Mouse (Mus musculus) stomach, embryonic 16.5 days (tissue): ENCODE measurements around the gene Stat5b. TPM values are rescaled to one million over a fixed set of nuclear protein-coding genes. Genes with fewer than 3 reads are reported as not detected.

Experiments used
- ATAC-seq: fragments of 200-750 bp; cut with Nextera tagmentation; 2 replicates; pipeline ENCODE4 v1.8.0; 2017; ENCODE audit warnings: moderate number of reproducible peaks, moderate TSS enrichment; ENCODE audit not compliant: insufficient read depth, low FRiP score
- H3K27ac ChIP-seq: fragments of 300-500 bp; sonication (generic); 2 replicates; pipeline ENCODE4 v1.5.1; 2014; ENCODE audit warnings: low read length
- H3K27me3 ChIP-seq: fragments of 300-500 bp; sonication (generic); 2 replicates; pipeline ENCODE4 v1.6.1; 2014; ENCODE audit warnings: low read length, control low read depth, mixed read lengths; ENCODE audit not compliant: control insufficient read depth, insufficient read depth
- H3K36me3 ChIP-seq: fragments of 300-500 bp; sonication (generic); 2 replicates; pipeline ENCODE4 v1.6.1; 2014; ENCODE audit warnings: low read length; ENCODE audit not compliant: control insufficient read depth, insufficient read depth
- H3K4me1 ChIP-seq: fragments of 300-500 bp; sonication (generic); 2 replicates; pipeline ENCODE4 v1.6.1; 2014; ENCODE audit warnings: low read length, control low read depth, mixed read lengths; ENCODE audit not compliant: control insufficient read depth, insufficient read depth
- H3K4me2 ChIP-seq: fragments of 300-500 bp; sonication (generic); 2 replicates; pipeline ENCODE4 v1.6.1; 2014; ENCODE audit warnings: low read depth, low read length, mixed read lengths
- H3K4me3 ChIP-seq: fragments of 300-500 bp; sonication (generic); replicated peaks from 2 replicates; pipeline ENCODE4 v1.5.1; 2014; ENCODE audit warnings: mild to moderate bottlenecking, low read length
- H3K9ac ChIP-seq: fragments of 300-500 bp; sonication (generic); 2 replicates; pipeline ENCODE4 v1.6.1; 2014; ENCODE audit warnings: low read length
- H3K9me3 ChIP-seq: fragments of 300-500 bp; sonication (generic); replicated peaks from 2 replicates; pipeline ENCODE4 v1.6.1; 2016; ENCODE audit warnings: low read length, control low read depth; ENCODE audit not compliant: control insufficient read depth
- WGBS: fragments of 180-500 bp; shearing (Covaris S2); extraction: QIAGEN DNeasy Blood & Tissue Kit; methylation state at CpG from one replicate; pipeline ENCODE4 v1.1.7; 2014; 5-methylcytosine and 5-hydroxymethylcytosine counted together
- polyA plus RNA-seq: library from polyadenylated mRNA; unstranded; fragments of >200 nt; fragmentation: Nextera tagmentation; extraction: Ambion mirVana; gene quantifications from 2 replicates; pipeline ENCODE4 v1.2.1, GENCODE M21; 2015

The Stat5b gene
- polyA plus RNA-seq, 1 experiment from 2014 or later, result 27.4 TPM

GRCm38 (mm10) chr11:100752294-100752693 is 98.2 kb downstream of the Stat5b start:
- Histone ChIP-seq H3K4me3 (no peak overlapping the region), H3K4me1 (no peaks in the 10 kb centered on the region), H3K36me3 (no peaks in the 10 kb centered on the region), H3K9ac (no peak overlapping the region), H3K27me3 (peaks cover 7% of the 10 kb centered on the region), H3K27ac (no peak overlapping the region), H3K4me2 (no peak overlapping the region), H3K9me3 (no peaks in the 10 kb centered on the region)
- 27% methylated on average over 10 of the region's 10 CpGs for WGBS
- no peak for ATAC-seq

DNA sequence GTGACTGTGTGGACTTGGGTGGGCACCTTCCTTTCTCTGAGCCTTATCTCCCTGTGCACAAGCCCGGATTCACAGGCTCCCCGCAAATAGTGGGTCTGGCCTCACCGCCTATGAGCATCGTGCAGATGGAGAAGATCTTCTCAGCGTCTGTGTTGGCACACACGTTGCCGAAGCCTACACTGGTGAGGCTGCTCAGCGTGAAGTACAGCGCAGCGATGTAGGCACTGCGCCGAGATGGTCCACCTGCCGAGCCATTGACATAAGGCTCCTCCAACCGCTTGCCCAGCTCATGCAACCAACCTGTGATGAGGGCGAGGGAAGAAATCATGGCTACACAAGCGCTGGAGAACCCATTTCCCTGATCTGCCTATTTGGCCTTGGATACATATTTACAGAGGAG is 100.4 kb downstream of the Stat5b start:
- Histone ChIP-seq H3K27me3 (peaks cover 7% of the 10 kb centered on the region), H3K9me3 (no peaks in the 10 kb centered on the region), H3K27ac (no peak overlapping the region), H3K4me3 (no peak overlapping the region), H3K4me1 (no peaks in the 10 kb centered on the region), H3K4me2 (no peak overlapping the region), H3K36me3 (no peaks in the 10 kb centered on the region), H3K9ac (no peak overlapping the region)
- ATAC-seq, result no peak
- WGBS, result 84% methylated on average over 16 of the region's 16 CpGs

DNA sequence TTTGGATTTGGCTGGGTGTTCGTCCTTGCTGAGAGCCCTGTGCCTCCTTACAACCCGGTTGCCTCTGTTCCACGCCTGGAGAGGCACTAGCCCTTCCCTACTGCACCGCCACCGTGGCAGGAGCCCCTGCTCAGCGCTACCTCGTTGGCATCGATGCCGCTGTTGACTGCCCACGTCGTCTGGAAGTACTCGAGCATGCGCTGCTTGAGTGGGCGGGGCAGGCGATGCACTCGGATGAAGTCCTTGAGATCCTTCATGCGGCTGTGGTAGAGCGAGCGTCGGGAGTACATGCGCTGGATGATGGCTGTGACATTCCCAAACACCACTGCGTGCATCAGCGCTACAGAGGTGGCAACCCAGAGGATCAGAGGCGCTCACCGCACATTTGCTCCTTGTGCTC is 101.1 kb downstream of the Stat5b start:
- H3K4me2 ChIP-seq, result no peak overlapping the region
- H3K4me3 ChIP-seq, result no peak overlapping the region
- H3K9me3 ChIP-seq, result no peaks in the 10 kb centered on the region
- H3K9ac ChIP-seq, result no peak overlapping the region
- H3K36me3 ChIP-seq, result no peaks in the 10 kb centered on the region
- no peak overlapping the region for H3K27ac ChIP-seq
- H3K27me3 ChIP-seq, result peaks cover 7% of the 10 kb centered on the region
- no peak for ATAC-seq
- H3K4me1 ChIP-seq, result no peaks in the 10 kb centered on the region
- WGBS, result 31% methylated on average over 25 of the region's 25 CpGs

DNA sequence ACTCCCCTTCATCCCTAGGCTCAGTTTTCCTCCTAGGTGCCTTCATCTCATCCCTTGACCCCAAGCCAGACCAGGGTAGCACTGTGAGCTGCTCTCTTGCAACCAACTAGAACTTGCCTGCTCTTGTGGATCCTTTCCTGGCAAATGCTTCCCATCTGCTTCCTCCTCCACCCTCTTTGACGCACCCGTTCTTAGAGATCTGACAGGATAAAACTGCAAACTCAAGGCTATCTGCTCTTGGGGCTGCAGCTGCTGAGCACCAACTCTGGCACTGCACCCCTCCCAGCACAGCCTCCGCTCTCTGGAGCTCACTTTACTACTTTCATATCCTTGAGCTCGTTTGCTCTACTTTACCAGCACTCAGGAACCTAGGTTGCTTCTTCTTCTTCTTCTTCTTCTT is 101.9 kb downstream of the Stat5b start:
- Histone ChIP-seq H3K27ac (no peak overlapping the region), H3K36me3 (no peaks in the 10 kb centered on the region), H3K4me2 (no peak overlapping the region), H3K9me3 (no peaks in the 10 kb centered on the region), H3K27me3 (peaks cover 7% of the 10 kb centered on the region), H3K4me3 (no peak overlapping the region), H3K9ac (no peak overlapping the region), H3K4me1 (no peaks in the 10 kb centered on the region)
- 63% methylated on average over 4 of the region's 4 CpGs for WGBS
- ATAC-seq, result no peak

GRCm38 (mm10) chr11:100747114-100747513 is 103.4 kb downstream of the Stat5b start:
- Histone ChIP-seq H3K4me2 (no peak overlapping the region), H3K27ac (no peak overlapping the region), H3K4me3 (no peak overlapping the region), H3K9ac (no peak overlapping the region), H3K36me3 (no peaks in the 10 kb centered on the region), H3K27me3 (peaks cover 7% of the 10 kb centered on the region), H3K9me3 (no peaks in the 10 kb centered on the region), H3K4me1 (no peaks in the 10 kb centered on the region)
- ATAC-seq, result no peak
- 51% methylated on average over 5 of the region's 5 CpGs for WGBS

GRCm38 (mm10) chr11:100746546-100746945 is 104.0 kb downstream of the Stat5b start:
- no peak overlapping the region for H3K4me2 ChIP-seq
- no peaks in the 10 kb centered on the region for H3K36me3 ChIP-seq
- WGBS, result 79% methylated on average over 10 of the region's 10 CpGs
- peaks cover 7% of the 10 kb centered on the region for H3K27me3 ChIP-seq
- H3K4me1 ChIP-seq, result no peaks in the 10 kb centered on the region
- H3K4me3 ChIP-seq, result no peak overlapping the region
- no peaks in the 10 kb centered on the region for H3K9me3 ChIP-seq
- no peak overlapping the region for H3K27ac ChIP-seq
- no peak overlapping the region for H3K9ac ChIP-seq
- no peak for ATAC-seq

GRCm38 (mm10) chr11:100745085-100745484 is 105.4 kb downstream of the Stat5b start:
- ATAC-seq, result no peak
- Histone ChIP-seq H3K4me3 (no peak overlapping the region), H3K4me1 (no peaks in the 10 kb centered on the region), H3K9ac (no peak overlapping the region), H3K4me2 (no peak overlapping the region), H3K9me3 (no peaks in the 10 kb centered on the region), H3K36me3 (no peaks in the 10 kb centered on the region), H3K27me3 (peaks cover 7% of the 10 kb centered on the region), H3K27ac (no peak overlapping the region)
- WGBS, result 12% methylated on average over 6 of the region's 6 CpGs

GRCm38 (mm10) chr11:100741348-100741747 is 109.2 kb downstream of the Stat5b start:
- Histone ChIP-seq H3K4me2 (no peak overlapping the region), H3K36me3 (no peaks in the 10 kb centered on the region), H3K4me1 (peaks cover 13% of the 10 kb centered on the region), H3K27me3 (no peaks in the 10 kb centered on the region), H3K27ac (no peak overlapping the region), H3K4me3 (no peak overlapping the region), H3K9me3 (no peaks in the 10 kb centered on the region), H3K9ac (no peak overlapping the region)
- no peak for ATAC-seq
- WGBS, result 70% methylated on average over 6 of the region's 6 CpGs

DNA sequence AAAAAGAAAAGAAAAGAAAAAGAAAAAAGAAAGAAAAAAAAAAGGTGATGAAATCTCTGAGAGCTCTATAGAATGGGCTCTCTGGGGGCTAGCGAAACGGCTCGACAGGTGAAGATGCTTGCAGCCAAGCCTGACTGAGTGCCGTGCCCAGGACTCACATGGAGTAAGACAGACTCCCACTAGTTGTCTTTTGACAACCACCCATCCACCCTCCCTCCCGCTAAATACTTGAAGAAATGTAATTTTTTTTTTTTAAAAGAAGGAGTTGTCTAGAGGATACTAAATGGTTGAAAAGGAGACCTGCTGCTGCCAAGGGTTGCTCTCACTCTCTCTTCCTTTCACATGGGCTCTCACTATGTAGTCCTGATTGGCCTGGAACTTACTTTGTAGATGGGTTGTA is 111.8 kb downstream of the Stat5b start:
- ATAC-seq, result no peak

More for the DNA sequence above, 111.8 kb downstream of the Stat5b start:
- Histone ChIP-seq H3K27ac (no peak overlapping the region; the same call in 1 of the 2 replicates), H3K4me1 (peaks cover 21% of the 10 kb centered on the region), H3K9me3 (no peaks in the 10 kb centered on the region), H3K4me3 (peak overlapping the region; percentile 92), H3K36me3 (no peaks in the 10 kb centered on the region), H3K9ac (peak overlapping the region; percentile 72; the same call in 1 of the 2 replicates), H3K27me3 (no peaks in the 10 kb centered on the region), H3K4me2 (peak overlapping the region; percentile 79)
- 20% methylated on average over 5 of the region's 5 CpGs for WGBS
